Mouse (Mus musculus) myocyte (in vitro differentiated cells): ENCODE data around the gene Gm49425.
A peak's percentile ranks its signal among the peaks of the same experiment; 100 is the strongest.

Experiments
- CEBPB ChIP-seq: IDR thresholded peaks from 2 replicates; pipeline ENCODE4 v1.6.1; 2011; ENCODE audit warnings: mild to moderate bottlenecking, moderate library complexity; ENCODE audit not compliant: poor library complexity, insufficient read depth, severe bottlenecking
- MAX ChIP-seq: IDR thresholded peaks from one replicate; pipeline ENCODE4 v1.6.1; 2011; ENCODE audit warnings: low read depth, mild to moderate bottlenecking, control low read depth
- MYOD1 ChIP-seq, 3 experiments: IDR thresholded peaks; one replicate each; pipeline ENCODE4 v1.6.1; 2011; ENCODE audit warnings: control low read depth in 2 of 3, low read depth in 2 of 3, mild to moderate bottlenecking in 2 of 3, moderate library complexity in 1 of 3; ENCODE audit not compliant: insufficient read length in 2 of 3, control insufficient read depth in 1 of 3
- MYOG ChIP-seq, 3 experiments: IDR thresholded peaks; one replicate each; pipeline ENCODE4 v1.6.1; 2011; ENCODE audit warnings: control low read depth in 2 of 3, low read depth in 2 of 3, mild to moderate bottlenecking in 2 of 3; ENCODE audit not compliant: insufficient read length in 2 of 3, control insufficient read depth in 1 of 3, insufficient read depth in 1 of 3
- POLR2A ChIP-seq: IDR thresholded peaks from one replicate; pipeline ENCODE4 v1.6.1; 2011; ENCODE audit warnings: low read depth, mild to moderate bottlenecking, control low read depth, moderate library complexity; ENCODE audit not compliant: insufficient read length
- POLR2AphosphoS2 ChIP-seq: IDR thresholded peaks from one replicate; pipeline ENCODE4 v1.6.1; 2011; ENCODE audit warnings: low read depth, control low read depth; ENCODE audit not compliant: insufficient read length
- TCF12 ChIP-seq: IDR thresholded peaks from one replicate; pipeline ENCODE4 v1.6.1; 2011; ENCODE audit warnings: mild to moderate bottlenecking, control low read depth; ENCODE audit not compliant: poor library complexity, insufficient read depth, severe bottlenecking
- USF1 ChIP-seq: IDR thresholded peaks from one replicate; pipeline ENCODE4 v1.6.1; 2011; ENCODE audit warnings: low read depth, mild to moderate bottlenecking, control low read depth, moderate library complexity

GRCm38 (mm10) chr15:101553169-101553568 lies 36.1 kb upstream of the Gm49425 start:
- TF ChIP-seq MYOG (IDR thresholded peaks at IDR 0.05; ENCODE audit: control insufficient read depth in 1 of 3, insufficient read depth in 1 of 3, insufficient read length in 2 of 3, low read depth in 2 of 3) (peak in 2 of 3 experiments; percentile 61 to 67), POLR2AphosphoS2 (no peak), POLR2A (no peak), TCF12 (no peak), USF1 (no peak), MAX (no peak), CEBPB (no peak), MYOD1 (IDR thresholded peaks at IDR 0.05; ENCODE audit: control insufficient read depth in 1 of 3, insufficient read length in 2 of 3, low read depth in 2 of 3) (peak in 2 of 3 experiments; percentile 74 to 82)
